Mouse (Mus musculus): ENCODE data around the gene Supt3. TPM values are rescaled to one million over a fixed set of nuclear protein-coding genes. Genes with fewer than 3 reads are reported as not detected.

Supt3 gene
- polyA plus RNA-seq, 1 experiment = 12.6 TPM

GRCm38 (mm10) chr17:44827124-44827523 is 50.2 kb downstream of the Supt3 start:
- peaks cover 3% of the 10 kb centered on the region; the same call in 1 of the 2 replicates for H3K4me1 ChIP-seq (ENCODE audit: control insufficient read depth, insufficient read depth, low read length)
- H3K27ac ChIP-seq (ENCODE audit: control insufficient read depth, insufficient read depth, low read depth, low read length, poor library complexity) = no peak overlapping the region
- WGBS = 60% methylated on average over 3 of the region's 3 CpGs
- H3K4me3 ChIP-seq (replicated peaks; ENCODE audit: control insufficient read depth, low read depth, low read length) = no peak overlapping the region
- TF ChIP-seq CTCF (IDR thresholded peaks at IDR 0.05; ENCODE audit: control insufficient read depth, insufficient read depth, low read length) (no peak), POLR2A (IDR thresholded peaks at IDR 0.05; ENCODE audit: borderline replicate concordance, control insufficient read depth, low read depth, low read length) (no peak)

- no peak for TF ChIP-seq POLR2A (IDR thresholded peaks at IDR 0.05; ENCODE audit: borderline replicate concordance, control insufficient read depth, low read depth, low read length)
- no peak for TF ChIP-seq CTCF (IDR thresholded peaks at IDR 0.05; ENCODE audit: control insufficient read depth, insufficient read depth, low read length)
- 52% methylated on average over 4 of the region's 4 CpGs for WGBS
- H3K4me1 ChIP-seq (ENCODE audit: control insufficient read depth, insufficient read depth, low read length) = peaks cover 3% of the 10 kb centered on the region; the same call in 1 of the 2 replicates
- H3K4me3 ChIP-seq (replicated peaks; ENCODE audit: control insufficient read depth, low read depth, low read length) = no peak overlapping the region
- H3K27ac ChIP-seq (ENCODE audit: control insufficient read depth, insufficient read depth, low read depth, low read length, poor library complexity) = no peak overlapping the region
Measured at GRCm38 (mm10) chr17:44827964-44828363, 51.0 kb downstream of the Supt3 start.

GRCm38 (mm10) chr17:44829587-44829986 is 52.6 kb downstream of the Supt3 start:
- TF ChIP-seq CTCF (IDR thresholded peaks at IDR 0.05; ENCODE audit: control insufficient read depth, insufficient read depth, low read length) (no peak), POLR2A (IDR thresholded peaks at IDR 0.05; ENCODE audit: borderline replicate concordance, control insufficient read depth, low read depth, low read length) (no peak)
- peaks cover 3% of the 10 kb centered on the region; the same call in 1 of the 2 replicates for H3K4me1 ChIP-seq (ENCODE audit: control insufficient read depth, insufficient read depth, low read length)
- no peak overlapping the region for H3K27ac ChIP-seq (ENCODE audit: control insufficient read depth, insufficient read depth, low read depth, low read length, poor library complexity)
- H3K4me3 ChIP-seq (replicated peaks; ENCODE audit: control insufficient read depth, low read depth, low read length) = no peak overlapping the region
- 53% methylated on average over 3 of the region's 3 CpGs for WGBS

GRCm38 (mm10) chr17:44831201-44831600 is 54.2 kb downstream of the Supt3 start:
- no peak for TF ChIP-seq POLR2A (IDR thresholded peaks at IDR 0.05; ENCODE audit: borderline replicate concordance, control insufficient read depth, low read depth, low read length)
- TF ChIP-seq CTCF (IDR thresholded peaks at IDR 0.05; ENCODE audit: control insufficient read depth, insufficient read depth, low read length) = no peak
- Histone ChIP-seq H3K27ac (ENCODE audit: control insufficient read depth, insufficient read depth, low read depth, low read length, poor library complexity) (no peak overlapping the region), H3K4me3 (replicated peaks; ENCODE audit: control insufficient read depth, low read depth, low read length) (no peak overlapping the region), H3K4me1 (ENCODE audit: control insufficient read depth, insufficient read depth, low read length) (peaks cover 3% of the 10 kb centered on the region; the same call in 1 of the 2 replicates)
- 17% methylated on average over 1 of the region's 1 CpGs for WGBS

- no peak overlapping the region for H3K27ac ChIP-seq (ENCODE audit: control insufficient read depth, insufficient read depth, low read depth, low read length, poor library complexity)
- no peaks in the 10 kb centered on the region for H3K4me1 ChIP-seq (ENCODE audit: control insufficient read depth, insufficient read depth, low read length)
- WGBS = 77% methylated on average over 4 of the region's 4 CpGs
- H3K4me3 ChIP-seq (replicated peaks; ENCODE audit: control insufficient read depth, low read depth, low read length) = no peak overlapping the region
- TF ChIP-seq POLR2A (IDR thresholded peaks at IDR 0.05; ENCODE audit: borderline replicate concordance, control insufficient read depth, low read depth, low read length) = no peak
- no peak for TF ChIP-seq CTCF (IDR thresholded peaks at IDR 0.05; ENCODE audit: control insufficient read depth, insufficient read depth, low read length)
Measured at GRCm38 (mm10) chr17:44842184-44842583, 65.2 kb downstream of the Supt3 start.

- TF ChIP-seq CTCF (IDR thresholded peaks at IDR 0.05; ENCODE audit: control insufficient read depth, insufficient read depth, low read length) (no peak), POLR2A (IDR thresholded peaks at IDR 0.05; ENCODE audit: borderline replicate concordance, control insufficient read depth, low read depth, low read length) (no peak)
- WGBS = 88% methylated on average over 6 of the region's 6 CpGs
- H3K4me3 ChIP-seq (replicated peaks; ENCODE audit: control insufficient read depth, low read depth, low read length) = no peak overlapping the region
- no peak overlapping the region for H3K27ac ChIP-seq (ENCODE audit: control insufficient read depth, insufficient read depth, low read depth, low read length, poor library complexity)
- H3K4me1 ChIP-seq (ENCODE audit: control insufficient read depth, insufficient read depth, low read length) = no peaks in the 10 kb centered on the region; the same call in 1 of the 2 replicates
Measured at GRCm38 (mm10) chr17:44863165-44863564, 86.2 kb downstream of the Supt3 start.

- no peak for TF ChIP-seq POLR2A (IDR thresholded peaks at IDR 0.05; ENCODE audit: borderline replicate concordance, control insufficient read depth, low read depth, low read length)
- Histone ChIP-seq H3K4me3 (replicated peaks; ENCODE audit: control insufficient read depth, low read depth, low read length) (no peak overlapping the region), H3K27ac (ENCODE audit: control insufficient read depth, insufficient read depth, low read depth, low read length, poor library complexity) (no peak overlapping the region), H3K4me1 (ENCODE audit: control insufficient read depth, insufficient read depth, low read length) (no peaks in the 10 kb centered on the region)
- WGBS = 10% methylated on average over 1 of the region's 1 CpGs
Measured at GRCm38 (mm10) chr17:44893592-44893991, 116.6 kb downstream of the Supt3 start.

GRCm38 (mm10) chr17:44943536-44944090 is 166.7 kb downstream of the Supt3 start:
- Histone ChIP-seq H3K4me1 (ENCODE audit: control insufficient read depth, insufficient read depth, low read length) (no peaks in the 10 kb centered on the region; the same call in 1 of the 2 replicates), H3K4me3 (replicated peaks; ENCODE audit: control insufficient read depth, low read depth, low read length) (no peak overlapping the region), H3K27ac (ENCODE audit: control insufficient read depth, insufficient read depth, low read depth, low read length, poor library complexity) (no peak overlapping the region)
- WGBS = 51% methylated on average over 4 of the region's 4 CpGs
- no peak for TF ChIP-seq POLR2A (IDR thresholded peaks at IDR 0.05; ENCODE audit: borderline replicate concordance, control insufficient read depth, low read depth, low read length)

GRCm38 (mm10) chr17:44945333-44945732 is 168.4 kb downstream of the Supt3 start:
- no peaks in the 10 kb centered on the region; the same call in 1 of the 2 replicates for H3K4me1 ChIP-seq (ENCODE audit: control insufficient read depth, insufficient read depth, low read length)
- TF ChIP-seq CTCF (IDR thresholded peaks at IDR 0.05; ENCODE audit: control insufficient read depth, insufficient read depth, low read length) = no peak
- no peak for TF ChIP-seq POLR2A (IDR thresholded peaks at IDR 0.05; ENCODE audit: borderline replicate concordance, control insufficient read depth, low read depth, low read length)
- no peak overlapping the region for H3K27ac ChIP-seq (ENCODE audit: control insufficient read depth, insufficient read depth, low read depth, low read length, poor library complexity)
- H3K4me3 ChIP-seq (replicated peaks; ENCODE audit: control insufficient read depth, low read depth, low read length) = no peak overlapping the region
- 42% methylated on average over 5 of the region's 5 CpGs for WGBS
